Mouse (Mus musculus): ENCODE measurements around the gene Tns1.

DNA sequence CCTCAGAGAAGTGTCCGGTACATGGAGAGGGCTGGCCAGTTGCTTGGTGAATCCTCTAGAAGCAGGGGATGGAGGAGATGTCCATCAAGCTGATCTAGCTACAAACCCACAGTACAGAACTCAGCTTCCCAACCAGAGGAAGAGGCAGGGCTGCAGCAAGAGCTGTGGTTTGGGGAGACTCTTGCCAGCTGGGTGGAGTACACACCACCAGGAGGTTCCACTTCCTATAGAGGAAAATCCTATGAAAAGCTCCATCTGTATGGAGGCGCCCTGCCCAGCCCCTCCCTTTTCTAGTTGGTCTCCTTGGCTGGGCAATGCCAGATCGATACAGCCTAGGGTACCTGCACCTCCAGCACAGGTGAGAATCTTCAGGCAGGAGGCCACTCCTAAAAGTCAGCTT lies 57.7 kb downstream of the Tns1 start:
- TF ChIP-seq CTCF (IDR thresholded peaks at IDR 0.05; ENCODE audit: control insufficient read depth, insufficient read depth, low read length) (no peak), POLR2A (IDR thresholded peaks at IDR 0.05; ENCODE audit: borderline replicate concordance, control insufficient read depth, low read depth, low read length) (no peak)

Data from bone marrow, adult 2 months (tissue).